Mouse (Mus musculus): Measurements from ENCODE around the gene Nrf1. TPM values are rescaled to one million over a fixed set of nuclear protein-coding genes. Genes with fewer than 3 reads are reported as not detected.

Nrf1 gene
- polyA plus RNA-seq, 1 experiment from 2014 or later = 64.8 TPM

DNA sequence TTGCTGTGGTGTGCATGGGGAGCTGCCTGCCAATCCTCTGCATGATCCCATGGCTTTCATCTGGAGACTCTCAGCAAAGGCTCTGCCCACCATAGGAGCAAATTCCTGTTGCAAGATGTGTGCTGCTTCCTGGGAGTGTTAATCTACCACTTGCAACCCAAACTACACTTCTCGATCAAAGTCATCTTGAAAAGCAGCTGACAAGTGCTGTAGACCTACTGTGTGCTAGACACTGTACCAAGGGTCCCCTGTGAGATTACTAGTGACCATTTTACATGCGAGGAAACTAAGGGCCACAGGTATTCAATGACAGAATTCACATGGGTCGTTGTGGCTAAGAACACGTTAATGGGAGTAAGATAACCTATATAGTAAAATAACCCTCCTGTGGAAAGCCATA is 95.5 kb downstream of the Nrf1 start:
- Histone ChIP-seq H3K4me3 (ENCODE audit: low read depth, low read length) (no peak overlapping the region), H3K4me1 (replicated peaks; ENCODE audit: control insufficient read depth, insufficient read depth, low read length) (peaks cover 14% of the 10 kb centered on the region; the same call in 1 of the 2 replicates), H3K4me2 (no peak overlapping the region), H3K27ac (ENCODE audit: low read depth, low read length) (no peak overlapping the region), H3K9ac (ENCODE audit: low read depth, low read length) (no peak overlapping the region), H3K36me3 (ENCODE audit: control insufficient read depth, insufficient read depth, low read length) (peaks cover 22% of the 10 kb centered on the region), H3K27me3 (replicated peaks; ENCODE audit: control insufficient read depth, insufficient read depth, low read length) (no peaks in the 10 kb centered on the region), H3K9me3 (ENCODE audit: control insufficient read depth, low read length) (no peaks in the 10 kb centered on the region)
- WGBS = 90% methylated on average over 4 of the region's 4 CpGs
- ATAC-seq (replicated peaks; ENCODE audit: low FRiP score) = no peak
- DNase-seq (ENCODE audit: low spot score) = no peak

DNA sequence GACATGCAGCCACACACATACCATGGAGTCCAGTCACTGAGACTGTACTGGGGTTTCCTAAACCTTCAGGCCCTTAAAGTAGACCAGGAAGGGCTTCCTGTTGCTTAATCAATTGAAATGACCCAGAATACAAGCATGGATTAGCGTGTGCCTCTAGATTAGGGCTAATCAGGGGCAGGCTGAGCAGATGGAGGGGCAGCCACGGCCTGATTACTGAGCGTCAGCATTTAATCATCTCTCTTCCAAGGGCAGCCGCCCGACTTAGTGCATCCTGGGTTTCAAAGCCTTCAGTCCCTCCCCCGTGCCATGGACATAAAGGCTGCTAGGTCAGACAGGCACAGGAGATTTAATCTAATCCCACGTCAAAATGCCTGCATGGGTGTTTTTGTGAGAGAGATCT is 99.3 kb downstream of the Nrf1 start:
- Histone ChIP-seq H3K4me3 (ENCODE audit: low read depth, low read length) (no peak overlapping the region), H3K4me1 (replicated peaks; ENCODE audit: control insufficient read depth, insufficient read depth, low read length) (peaks cover 14% of the 10 kb centered on the region; the same call in 1 of the 2 replicates), H3K9ac (ENCODE audit: low read depth, low read length) (no peak overlapping the region), H3K9me3 (ENCODE audit: control insufficient read depth, low read length) (no peaks in the 10 kb centered on the region), H3K4me2 (peak overlapping the region; percentile 49), H3K27ac (ENCODE audit: low read depth, low read length) (peak overlapping the region; percentile 57), H3K36me3 (ENCODE audit: control insufficient read depth, insufficient read depth, low read length) (peaks cover 6% of the 10 kb centered on the region), H3K27me3 (replicated peaks; ENCODE audit: control insufficient read depth, insufficient read depth, low read length) (no peaks in the 10 kb centered on the region)
- WGBS = 29% methylated on average over 7 of the region's 7 CpGs
- peak; percentile 96 for ATAC-seq (replicated peaks; ENCODE audit: low FRiP score)
- DNase-seq (ENCODE audit: low spot score) = no peak

DNA sequence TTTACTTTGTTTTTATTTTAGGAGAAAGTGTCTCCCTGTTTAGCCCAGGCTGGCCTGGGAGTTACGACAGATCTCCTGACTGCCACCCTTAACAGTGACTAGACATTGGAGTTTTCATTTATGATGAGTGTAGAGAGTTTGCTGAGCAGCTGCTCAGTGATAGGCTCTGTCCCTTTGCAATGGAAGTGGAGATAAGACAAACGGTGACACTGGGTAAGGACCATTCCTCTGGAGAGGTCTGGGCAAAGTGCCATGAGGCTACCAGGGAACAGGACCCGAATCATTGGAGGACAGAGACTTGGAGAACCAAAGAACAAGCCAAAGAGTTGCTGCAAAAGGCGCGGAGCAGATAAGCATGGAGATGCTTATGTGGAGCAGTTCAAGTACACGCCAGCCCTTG is 100.0 kb downstream of the Nrf1 start:
- H3K27ac ChIP-seq (ENCODE audit: low read depth, low read length) = peak overlapping the region; percentile 57
- H3K36me3 ChIP-seq (ENCODE audit: control insufficient read depth, insufficient read depth, low read length) = peaks cover 8% of the 10 kb centered on the region; the same call in 1 of the 2 replicates
- no peak overlapping the region for H3K9ac ChIP-seq (ENCODE audit: low read depth, low read length)
- ATAC-seq (replicated peaks; ENCODE audit: low FRiP score) (peak; percentile 87), DNase-seq (ENCODE audit: low spot score) (no peak)
- H3K4me1 ChIP-seq (replicated peaks; ENCODE audit: control insufficient read depth, insufficient read depth, low read length) = peaks cover 14% of the 10 kb centered on the region; the same call in 1 of the 2 replicates
- H3K9me3 ChIP-seq (ENCODE audit: control insufficient read depth, low read length) = no peaks in the 10 kb centered on the region
- WGBS = 66% methylated on average over 6 of the region's 6 CpGs
- peak overlapping the region; percentile 49 for H3K4me2 ChIP-seq
- no peaks in the 10 kb centered on the region for H3K27me3 ChIP-seq (replicated peaks; ENCODE audit: control insufficient read depth, insufficient read depth, low read length)
- no peak overlapping the region for H3K4me3 ChIP-seq (ENCODE audit: low read depth, low read length)

DNA sequence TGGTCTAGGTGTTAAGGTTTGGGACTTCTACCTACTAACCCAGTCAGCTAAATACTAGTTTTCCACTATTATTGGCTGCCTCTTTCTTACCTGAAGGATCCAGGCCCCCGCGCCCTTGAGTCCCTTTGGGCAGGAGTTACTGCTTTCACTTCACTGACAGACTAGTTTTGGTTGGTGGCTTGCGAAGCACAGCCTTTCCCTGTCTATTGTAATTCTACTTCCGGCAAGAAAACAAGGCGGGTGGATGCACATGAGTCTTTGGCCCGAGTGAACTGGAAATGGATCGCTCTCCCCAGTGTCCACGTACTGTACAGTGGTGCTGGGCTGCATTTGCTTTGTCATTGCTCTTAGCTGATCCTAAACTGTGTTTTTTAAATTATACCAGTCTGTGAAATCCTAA is 102.7 kb downstream of the Nrf1 start:
- no peak for ATAC-seq (replicated peaks; ENCODE audit: low FRiP score)
- Histone ChIP-seq H3K4me2 (no peak overlapping the region), H3K4me3 (ENCODE audit: low read depth, low read length) (no peak overlapping the region), H3K9ac (ENCODE audit: low read depth, low read length) (no peak overlapping the region), H3K9me3 (ENCODE audit: control insufficient read depth, low read length) (no peaks in the 10 kb centered on the region), H3K36me3 (ENCODE audit: control insufficient read depth, insufficient read depth, low read length) (peaks cover 5% of the 10 kb centered on the region; the same call in 1 of the 2 replicates), H3K27ac (ENCODE audit: low read depth, low read length) (no peak overlapping the region), H3K4me1 (replicated peaks; ENCODE audit: control insufficient read depth, insufficient read depth, low read length) (peaks cover 14% of the 10 kb centered on the region; the same call in 1 of the 2 replicates), H3K27me3 (replicated peaks; ENCODE audit: control insufficient read depth, insufficient read depth, low read length) (no peaks in the 10 kb centered on the region)
- DNase-seq (ENCODE audit: low spot score) = no peak
- 93% methylated on average over 8 of the region's 8 CpGs for WGBS

DNA sequence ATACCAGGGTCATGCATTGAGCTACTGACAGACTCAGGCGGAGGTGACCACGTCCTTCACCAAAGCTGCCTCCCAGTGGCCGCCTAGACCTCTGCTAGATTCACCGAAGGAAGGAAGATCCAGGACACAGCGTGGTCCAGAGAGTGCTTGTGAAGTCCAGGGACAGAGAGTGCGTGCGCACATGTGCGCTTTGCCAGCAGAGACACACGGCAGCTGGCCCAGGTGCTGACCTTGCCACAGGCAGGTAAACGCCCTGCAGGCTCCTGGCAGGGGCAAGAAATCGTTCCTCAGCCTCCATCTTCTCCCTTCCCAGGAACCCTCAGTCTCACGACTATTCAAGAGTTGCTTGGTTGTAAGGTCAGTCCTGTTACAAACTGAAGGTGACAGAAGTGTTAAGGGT is 104.4 kb downstream of the Nrf1 start:
- H3K4me2 ChIP-seq = no peak overlapping the region
- H3K9ac ChIP-seq (ENCODE audit: low read depth, low read length) = no peak overlapping the region
- no peak overlapping the region for H3K27ac ChIP-seq (ENCODE audit: low read depth, low read length)
- peaks cover 5% of the 10 kb centered on the region; the same call in 1 of the 2 replicates for H3K4me1 ChIP-seq (replicated peaks; ENCODE audit: control insufficient read depth, insufficient read depth, low read length)
- WGBS = 88% methylated on average over 12 of the region's 12 CpGs
- no peaks in the 10 kb centered on the region for H3K27me3 ChIP-seq (replicated peaks; ENCODE audit: control insufficient read depth, insufficient read depth, low read length)
- ATAC-seq (replicated peaks; ENCODE audit: low FRiP score) (no peak), DNase-seq (ENCODE audit: low spot score) (no peak)
- peaks cover 5% of the 10 kb centered on the region; the same call in 1 of the 2 replicates for H3K36me3 ChIP-seq (ENCODE audit: control insufficient read depth, insufficient read depth, low read length)
- H3K9me3 ChIP-seq (ENCODE audit: control insufficient read depth, low read length) = no peaks in the 10 kb centered on the region
- no peak overlapping the region for H3K4me3 ChIP-seq (ENCODE audit: low read depth, low read length)

DNA sequence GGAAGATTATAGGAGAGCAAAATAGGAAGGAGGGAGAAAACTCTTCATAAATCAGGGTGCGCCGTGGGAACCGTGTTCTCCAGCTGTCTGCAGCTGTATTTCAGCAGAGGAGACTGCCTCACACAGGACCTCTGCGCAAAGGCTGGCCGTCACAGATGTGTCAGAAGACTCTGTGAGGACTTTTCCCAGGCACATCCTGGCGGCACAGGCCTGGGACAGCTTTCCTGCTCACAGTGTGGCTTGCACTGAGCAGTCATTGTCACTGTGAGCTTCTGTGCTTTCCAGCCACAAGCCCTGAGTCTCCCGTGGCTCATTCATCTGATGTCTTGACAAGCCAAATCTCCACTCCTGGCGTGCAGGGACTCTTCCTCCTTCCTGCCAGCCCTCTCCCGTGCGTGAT is 104.9 kb downstream of the Nrf1 start:
- WGBS = 74% methylated on average over 10 of the region's 10 CpGs
- ATAC-seq (replicated peaks; ENCODE audit: low FRiP score) = no peak

DNA sequence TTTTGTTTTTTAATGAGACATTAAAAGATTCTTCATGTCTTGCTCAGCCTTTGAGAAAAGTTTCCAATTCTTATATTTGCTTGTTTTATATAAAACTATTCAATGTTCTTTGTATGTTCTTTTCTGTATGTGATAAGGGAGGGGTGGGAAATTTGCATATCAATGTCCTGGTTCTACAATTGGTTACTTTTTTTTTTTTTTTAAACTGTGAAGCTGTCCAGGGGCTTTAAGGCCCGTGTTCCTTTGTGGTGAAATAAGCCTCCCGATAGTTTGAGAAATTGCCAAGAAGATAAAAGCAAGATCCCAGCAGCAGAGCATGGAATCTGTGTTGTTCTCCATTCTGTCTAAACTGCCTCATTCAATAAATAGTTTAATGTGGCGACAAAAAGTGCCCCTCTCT is 105.3 kb downstream of the Nrf1 start:
- no peak overlapping the region for H3K4me2 ChIP-seq
- no peak overlapping the region for H3K9ac ChIP-seq (ENCODE audit: low read depth, low read length)
- peaks cover 5% of the 10 kb centered on the region; the same call in 1 of the 2 replicates for H3K36me3 ChIP-seq (ENCODE audit: control insufficient read depth, insufficient read depth, low read length)
- ATAC-seq (replicated peaks; ENCODE audit: low FRiP score) (no peak), DNase-seq (ENCODE audit: low spot score) (no peak)
- no peak overlapping the region for H3K4me3 ChIP-seq (ENCODE audit: low read depth, low read length)
- no peaks in the 10 kb centered on the region for H3K9me3 ChIP-seq (ENCODE audit: control insufficient read depth, low read length)
- H3K4me1 ChIP-seq (replicated peaks; ENCODE audit: control insufficient read depth, insufficient read depth, low read length) = peaks cover under 1% of the 10 kb centered on the region; the same call in 1 of the 2 replicates
- H3K27ac ChIP-seq (ENCODE audit: low read depth, low read length) = no peak overlapping the region
- H3K27me3 ChIP-seq (replicated peaks; ENCODE audit: control insufficient read depth, insufficient read depth, low read length) = no peaks in the 10 kb centered on the region
- WGBS = 70% methylated on average over 3 of the region's 3 CpGs

More for the DNA sequence above, 104.9 kb downstream of the Nrf1 start:
- H3K9ac ChIP-seq (ENCODE audit: low read depth, low read length) = no peak overlapping the region
- H3K27ac ChIP-seq (ENCODE audit: low read depth, low read length) = no peak overlapping the region
- peaks cover 5% of the 10 kb centered on the region; the same call in 1 of the 2 replicates for H3K36me3 ChIP-seq (ENCODE audit: control insufficient read depth, insufficient read depth, low read length)
- no peak overlapping the region for H3K4me3 ChIP-seq (ENCODE audit: low read depth, low read length)
- no peaks in the 10 kb centered on the region for H3K27me3 ChIP-seq (replicated peaks; ENCODE audit: control insufficient read depth, insufficient read depth, low read length)
- no peaks in the 10 kb centered on the region for H3K9me3 ChIP-seq (ENCODE audit: control insufficient read depth, low read length)
- no peak for DNase-seq (ENCODE audit: low spot score)
- H3K4me1 ChIP-seq (replicated peaks; ENCODE audit: control insufficient read depth, insufficient read depth, low read length) = peaks cover 4% of the 10 kb centered on the region; the same call in 1 of the 2 replicates
- H3K4me2 ChIP-seq = no peak overlapping the region

DNA sequence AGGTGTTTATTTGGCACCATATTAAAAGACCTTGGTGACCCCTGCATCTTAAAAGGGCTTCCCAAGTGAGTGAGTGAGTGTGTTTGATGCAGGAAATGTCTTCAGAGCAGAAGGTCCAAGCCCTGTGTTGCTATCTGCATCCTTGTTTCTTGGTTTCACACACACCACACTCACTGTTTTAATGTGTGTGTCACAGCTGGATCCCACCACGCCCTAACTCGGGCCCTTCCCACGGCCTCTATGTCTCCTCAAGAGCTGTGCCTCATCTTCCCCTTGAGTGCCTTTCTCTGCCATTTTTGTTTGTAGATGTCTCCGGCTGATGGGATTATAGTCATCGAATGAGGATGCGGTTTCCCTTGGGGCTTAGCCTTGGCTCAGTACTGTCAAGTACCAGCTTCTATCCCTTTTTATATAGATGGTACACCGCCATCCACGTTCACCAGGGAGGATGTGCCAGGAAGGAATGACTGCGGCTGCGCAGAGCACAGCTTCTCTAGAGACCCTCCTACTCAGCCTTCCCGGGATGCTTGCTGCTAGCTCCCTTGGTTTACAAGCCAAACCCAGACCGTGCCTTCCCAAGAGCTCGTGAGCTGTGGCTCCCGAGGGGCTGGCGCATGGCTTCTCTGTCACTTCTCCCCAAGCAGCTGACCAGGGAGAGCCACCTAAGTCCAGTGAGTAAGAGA is 106.1 kb downstream of the Nrf1 start:
- Histone ChIP-seq H3K4me2 (no peak overlapping the region), H3K27me3 (replicated peaks; ENCODE audit: control insufficient read depth, insufficient read depth, low read length) (no peaks in the 10 kb centered on the region), H3K9me3 (ENCODE audit: control insufficient read depth, low read length) (no peaks in the 10 kb centered on the region), H3K27ac (ENCODE audit: low read depth, low read length) (no peak overlapping the region), H3K4me3 (ENCODE audit: low read depth, low read length) (no peak overlapping the region), H3K4me1 (replicated peaks; ENCODE audit: control insufficient read depth, insufficient read depth, low read length) (no peaks in the 10 kb centered on the region), H3K9ac (ENCODE audit: low read depth, low read length) (no peak overlapping the region), H3K36me3 (ENCODE audit: control insufficient read depth, insufficient read depth, low read length) (peaks cover 5% of the 10 kb centered on the region; the same call in 1 of the 2 replicates)
- WGBS = 91% methylated on average over 15 of the region's 15 CpGs
- ATAC-seq (replicated peaks; ENCODE audit: low FRiP score) (no peak), DNase-seq (ENCODE audit: low spot score) (no peak)

DNA sequence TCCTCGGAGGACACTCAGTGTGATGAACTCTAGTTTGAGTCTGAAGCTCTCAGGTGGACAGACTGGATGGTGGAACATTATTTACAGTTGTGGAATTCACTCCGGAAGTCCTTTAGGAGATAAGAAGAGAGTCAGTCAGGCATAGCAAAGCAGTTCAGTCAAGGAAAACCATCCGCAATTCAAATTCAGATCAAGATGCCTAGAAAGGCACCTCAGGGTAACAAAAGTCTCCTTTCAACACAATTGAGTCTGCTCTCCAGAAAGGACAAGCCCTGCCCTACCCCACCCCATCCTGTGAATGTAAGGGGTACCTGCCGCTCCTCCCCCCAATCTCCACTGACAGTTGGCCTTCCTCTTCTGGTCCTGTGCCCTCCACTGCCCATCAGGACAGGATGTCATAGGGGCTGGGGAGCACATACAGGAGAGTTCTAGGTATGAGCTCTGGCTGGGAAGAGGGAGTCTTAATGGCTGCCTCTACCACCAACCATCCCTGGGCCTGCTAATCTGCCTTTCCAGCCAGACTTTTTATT is 111.8 kb downstream of the Nrf1 start:
- ATAC-seq (replicated peaks; ENCODE audit: low FRiP score) (no peak), DNase-seq (ENCODE audit: low spot score) (no peak)
- 76% methylated on average over 4 of the region's 4 CpGs for WGBS
- H3K4me1 ChIP-seq (replicated peaks; ENCODE audit: control insufficient read depth, insufficient read depth, low read length) = 0 out of 2 replicates have a peak, but pooled peaks cover 4% of the 10 kb centered on the region
- no peak overlapping the region for H3K4me3 ChIP-seq (ENCODE audit: low read depth, low read length)
- H3K27me3 ChIP-seq (replicated peaks; ENCODE audit: control insufficient read depth, insufficient read depth, low read length) = peaks cover 5% of the 10 kb centered on the region; the same call in 1 of the 2 replicates
- H3K4me2 ChIP-seq = no peak overlapping the region
- no peak overlapping the region for H3K27ac ChIP-seq (ENCODE audit: low read depth, low read length)
- H3K9me3 ChIP-seq (ENCODE audit: control insufficient read depth, low read length) = no peaks in the 10 kb centered on the region
- no peak overlapping the region for H3K9ac ChIP-seq (ENCODE audit: low read depth, low read length)
- H3K36me3 ChIP-seq (ENCODE audit: control insufficient read depth, insufficient read depth, low read length) = no peaks in the 10 kb centered on the region
